Mouse (Mus musculus) adrenal gland, adult 8-10 months (tissue): ENCODE measurements around the gene Fxn. TPM values are rescaled to one million over a fixed set of nuclear protein-coding genes. Genes with fewer than 3 reads are reported as not detected.

Source experiments
- DNase-seq: peaks from one replicate; pipeline ENCODE4 v3.0.0; 2022
- total RNA-seq, 4 experiments: library from RNA; stranded (reverse); gene quantifications; 2 replicates each; pipeline ENCODE4 v1.2.4; 2022

Gene Fxn
- total RNA-seq, 4 experiments from 2014 or later: 10.7 to 13.5 (median 11.6) TPM

DNA sequence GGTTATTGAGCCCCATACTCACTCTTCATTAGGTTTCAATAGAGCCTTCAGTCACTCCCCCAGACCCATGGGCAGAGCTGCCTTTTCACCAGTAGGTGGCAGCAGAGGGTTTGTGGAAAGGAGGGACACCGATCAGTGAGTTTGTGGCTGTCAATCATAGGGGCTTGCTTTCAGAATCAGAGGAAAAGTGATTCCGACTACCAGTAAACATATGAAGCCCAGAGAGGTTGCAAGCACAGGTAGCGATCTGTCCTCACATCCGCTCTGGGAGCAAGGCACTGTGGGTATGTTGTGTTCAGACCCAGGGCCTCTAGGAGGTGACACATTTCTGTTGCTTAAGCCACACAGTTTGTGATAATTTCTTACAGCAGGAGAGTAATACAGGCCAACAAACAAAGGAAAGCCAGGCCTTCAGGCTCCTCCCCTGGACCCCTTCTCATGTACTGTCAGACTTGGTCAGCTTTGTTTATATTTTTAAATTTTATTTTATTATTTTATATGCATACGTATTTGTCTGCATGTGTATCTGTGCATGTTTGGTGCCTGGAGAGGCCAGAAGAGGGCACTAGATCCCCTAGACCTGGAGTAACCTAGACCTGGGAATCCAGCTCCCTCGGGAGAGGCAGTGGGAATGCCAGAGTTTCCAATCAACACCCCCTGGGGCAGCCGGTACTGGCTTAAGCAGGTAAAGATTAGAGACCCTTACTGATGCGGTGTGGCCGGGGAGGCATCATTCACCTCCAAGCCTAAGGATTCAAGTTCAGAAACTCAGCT, 20.8 kb upstream of the Fxn start:
- peak; percentile 53 for DNase-seq

DNA sequence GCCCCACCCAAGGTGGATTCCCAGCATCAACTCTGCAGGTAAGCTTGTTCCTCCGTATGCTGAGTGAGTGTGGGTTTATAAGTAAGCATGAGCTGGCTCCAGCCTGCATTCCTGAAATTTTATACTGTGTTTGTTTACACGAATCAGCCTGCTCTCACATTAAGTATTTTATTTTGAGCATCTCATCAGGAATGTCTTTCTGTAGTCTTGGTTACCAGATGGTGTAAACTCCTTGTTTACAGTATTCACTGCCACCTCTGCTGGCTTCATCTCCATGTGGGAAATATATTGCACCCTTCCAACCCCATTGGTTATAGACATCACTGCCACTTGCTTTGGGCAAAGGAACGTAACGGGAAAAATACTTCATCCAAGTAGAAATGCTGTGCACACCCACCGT, 13.1 kb upstream of the Fxn start:
- DNase-seq: no peak

DNA sequence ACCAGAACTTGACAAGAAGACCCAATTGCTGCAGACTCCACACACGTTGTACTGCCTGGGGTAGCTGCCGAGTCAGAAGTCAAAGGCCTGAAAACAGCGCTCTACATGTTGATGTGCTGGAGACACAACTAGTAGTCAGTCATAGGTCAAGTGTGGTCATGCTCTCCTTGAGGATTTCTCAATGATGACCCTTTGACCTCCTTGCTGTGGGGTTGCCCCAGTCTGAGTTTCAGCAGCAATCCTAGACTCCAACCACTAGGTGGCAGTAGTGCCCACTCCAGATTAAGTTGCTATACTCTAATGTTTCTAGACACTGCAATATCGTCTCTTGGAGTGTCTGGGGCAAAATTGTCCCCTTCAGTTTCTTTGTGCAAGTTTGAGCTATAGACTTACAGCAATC, 3.8 kb upstream of the Fxn start:
- peak; percentile 59 for DNase-seq

DNA sequence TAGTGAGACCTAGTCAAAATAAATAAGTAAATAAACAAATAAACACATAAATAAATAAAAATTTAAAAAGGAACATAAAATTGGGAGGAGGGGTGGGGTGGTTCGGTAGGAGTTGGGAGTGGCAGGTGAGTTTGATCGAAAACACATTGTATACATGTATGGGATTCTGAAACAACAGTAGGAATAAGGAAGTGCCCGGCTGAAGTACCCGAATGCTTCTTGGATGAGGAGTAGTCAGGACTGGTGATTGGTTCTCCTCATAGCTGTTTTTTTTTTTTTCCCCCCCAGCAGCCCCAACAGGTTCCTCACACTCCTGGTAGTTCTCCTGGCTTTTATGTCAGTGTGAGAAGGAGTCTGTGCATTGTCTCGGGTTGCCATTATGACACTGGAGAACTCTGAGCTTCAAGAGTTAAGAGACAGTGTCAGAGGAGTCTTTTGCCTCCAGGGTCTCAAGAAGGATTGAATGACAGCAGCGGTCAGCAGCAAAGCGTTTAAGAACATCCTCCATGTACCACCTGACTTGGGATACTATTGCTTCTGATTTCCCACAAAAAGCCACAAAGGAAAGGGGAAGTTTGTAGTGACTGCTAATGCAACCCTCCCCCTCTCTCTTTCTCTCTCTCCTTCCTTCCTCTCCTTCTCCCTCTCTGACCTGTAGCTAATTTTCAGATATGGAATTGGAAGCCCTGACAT, 1.0 kb upstream of the Fxn start:
- no peak for DNase-seq

DNA sequence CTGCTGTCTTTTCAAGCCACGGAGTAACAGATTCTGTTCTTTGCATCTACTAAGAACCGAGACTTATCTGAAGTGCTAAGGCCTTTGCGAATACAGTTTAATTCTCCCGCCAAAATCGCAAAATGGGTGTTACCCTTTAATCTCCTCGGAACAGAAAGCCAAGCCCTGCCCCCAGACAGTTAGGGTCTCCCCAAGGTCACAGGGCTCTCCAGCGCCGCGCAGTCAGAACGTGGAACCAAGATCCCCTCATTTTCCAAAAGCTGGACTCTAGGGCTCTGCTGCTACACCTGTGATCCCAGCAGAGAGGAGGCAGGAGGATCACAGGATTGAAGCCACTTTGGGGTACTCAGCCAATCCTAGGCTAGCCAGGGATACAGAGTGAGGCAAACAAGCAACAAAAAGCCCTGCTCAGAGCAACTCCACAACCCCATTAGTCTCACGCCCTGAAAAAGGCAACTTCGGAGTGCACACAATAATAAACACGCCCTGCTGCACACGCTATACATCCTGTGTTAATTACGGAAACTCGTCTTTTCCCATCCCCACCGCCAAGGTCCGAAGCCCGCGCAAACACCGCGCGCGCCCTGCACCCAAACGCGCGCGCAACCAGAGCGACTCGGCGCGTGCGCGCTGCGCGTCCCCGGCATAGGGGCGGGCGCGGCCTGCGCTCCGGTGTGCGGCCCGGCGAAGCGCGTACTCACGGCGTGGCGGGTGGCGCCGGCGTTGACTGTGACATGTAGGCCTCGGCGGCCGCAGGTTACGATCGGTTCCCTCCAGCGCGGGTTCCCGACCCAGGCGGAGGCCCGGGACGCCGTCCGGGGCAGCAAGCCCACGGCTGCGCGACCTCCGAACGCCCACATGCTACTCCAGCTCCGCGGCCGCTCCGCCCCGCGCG, 452 bp downstream of the Fxn start:
- peak; percentile 49 for DNase-seq

DNA sequence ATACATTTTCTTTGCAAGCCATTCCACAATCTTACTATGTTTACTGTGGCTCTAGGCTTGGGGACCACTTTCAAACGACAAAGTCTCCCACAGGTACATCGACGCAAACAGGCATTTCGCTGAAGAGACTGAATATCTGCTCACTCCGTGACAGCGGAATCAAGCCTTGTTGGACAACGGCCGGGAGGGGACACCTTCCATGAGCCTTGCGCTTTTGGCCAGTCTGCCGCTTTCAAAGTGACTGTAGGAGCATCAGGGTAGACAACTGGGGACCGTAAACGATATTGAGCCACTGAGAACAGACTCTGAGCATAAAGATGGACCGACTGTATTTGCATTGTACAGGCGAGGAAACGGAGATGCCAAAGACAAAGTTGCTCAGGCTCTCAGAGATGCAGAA, 1.5 kb downstream of the Fxn start:
- DNase-seq: no peak

DNA sequence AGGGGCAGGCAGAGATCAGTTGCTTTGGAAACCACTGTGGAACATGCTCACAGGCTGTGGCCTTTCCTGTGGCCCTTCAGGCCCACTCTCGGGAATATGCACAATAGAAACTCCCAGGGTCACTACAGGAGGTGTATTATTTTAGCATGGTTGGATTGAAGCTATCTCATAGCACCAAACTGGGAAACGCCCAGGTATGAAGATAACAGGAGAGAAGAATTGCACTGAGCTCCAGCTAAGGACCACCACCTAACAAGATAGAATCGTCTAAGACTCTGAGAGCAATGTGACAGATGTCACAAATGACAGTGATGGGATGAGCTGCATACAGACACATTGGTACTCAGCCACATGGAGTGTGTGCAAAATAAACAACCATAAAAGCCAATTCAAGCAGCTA, 6.1 kb downstream of the Fxn start:
- DNase-seq: no peak

DNA sequence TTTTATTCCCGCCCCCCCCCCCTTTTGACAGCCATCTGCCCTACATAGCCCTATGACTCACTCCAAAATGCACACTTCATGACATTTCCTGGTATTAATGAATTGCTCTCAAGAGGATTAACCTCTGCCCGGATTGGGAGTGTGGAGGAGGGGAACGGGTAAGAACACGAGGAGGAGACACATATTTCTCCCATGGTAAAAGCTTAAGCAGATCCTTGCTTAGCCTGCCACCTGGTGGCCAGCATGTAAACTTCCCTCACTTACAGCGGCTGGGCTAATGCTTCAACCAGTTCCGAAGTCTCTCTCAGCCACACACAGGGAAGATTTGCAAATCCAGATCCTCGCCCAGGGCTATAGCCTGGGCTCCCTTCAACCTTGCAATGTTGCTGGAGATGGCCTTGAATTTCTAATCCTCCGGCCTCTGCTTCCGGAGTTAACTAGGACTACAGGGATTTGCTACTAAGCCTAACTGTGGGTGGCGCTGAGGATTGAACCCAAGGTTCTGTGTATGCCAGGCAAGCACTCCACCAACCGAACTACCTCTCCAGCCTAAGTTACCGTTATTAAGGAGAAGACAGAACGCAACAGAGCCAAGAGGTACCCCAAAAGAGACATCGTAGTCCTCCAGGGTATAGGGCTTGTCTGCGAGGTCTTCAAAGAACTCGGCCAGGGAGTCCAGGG, 8.5 kb downstream of the Fxn start:
- peak; percentile 78 for DNase-seq

DNA sequence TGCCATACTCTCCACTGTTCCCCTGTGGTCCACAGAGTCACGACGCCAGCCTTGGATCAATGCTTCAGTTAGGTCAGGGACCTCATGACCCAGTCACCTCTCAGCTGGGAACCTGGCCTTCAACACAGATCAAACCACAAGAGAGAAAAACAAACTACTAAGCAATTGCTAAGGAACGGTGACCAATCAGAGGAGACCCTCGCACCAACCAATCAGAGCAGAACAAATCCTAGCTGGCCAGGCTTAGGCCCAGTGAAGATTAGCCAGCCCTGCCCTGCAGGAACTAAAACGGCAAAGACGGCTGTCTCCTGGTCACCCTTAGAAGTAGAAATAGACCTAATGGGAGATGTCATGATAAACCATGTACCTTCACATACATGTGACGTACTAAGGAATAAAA, 9.1 kb downstream of the Fxn start:
- peak; percentile 63 for DNase-seq

DNA sequence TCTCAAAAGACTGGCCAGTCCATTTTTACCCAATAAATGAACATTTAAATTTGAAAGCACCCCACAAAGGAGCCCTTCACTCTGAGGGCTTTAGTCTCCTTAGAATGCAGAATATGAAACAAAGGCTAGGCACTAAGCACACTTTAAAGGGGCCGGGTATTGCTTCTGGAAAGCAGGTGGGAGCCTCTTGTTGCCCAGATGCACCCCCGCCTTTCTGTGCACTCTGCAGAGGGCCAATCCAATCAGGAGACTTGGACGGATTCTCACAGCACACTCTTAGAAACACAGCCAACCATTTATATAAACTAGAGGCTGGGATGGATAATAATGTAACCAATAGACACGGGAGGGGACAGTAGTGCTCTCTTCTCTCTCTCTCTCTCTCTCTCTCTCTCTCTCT, 11.9 kb downstream of the Fxn start:
- no peak for DNase-seq

DNA sequence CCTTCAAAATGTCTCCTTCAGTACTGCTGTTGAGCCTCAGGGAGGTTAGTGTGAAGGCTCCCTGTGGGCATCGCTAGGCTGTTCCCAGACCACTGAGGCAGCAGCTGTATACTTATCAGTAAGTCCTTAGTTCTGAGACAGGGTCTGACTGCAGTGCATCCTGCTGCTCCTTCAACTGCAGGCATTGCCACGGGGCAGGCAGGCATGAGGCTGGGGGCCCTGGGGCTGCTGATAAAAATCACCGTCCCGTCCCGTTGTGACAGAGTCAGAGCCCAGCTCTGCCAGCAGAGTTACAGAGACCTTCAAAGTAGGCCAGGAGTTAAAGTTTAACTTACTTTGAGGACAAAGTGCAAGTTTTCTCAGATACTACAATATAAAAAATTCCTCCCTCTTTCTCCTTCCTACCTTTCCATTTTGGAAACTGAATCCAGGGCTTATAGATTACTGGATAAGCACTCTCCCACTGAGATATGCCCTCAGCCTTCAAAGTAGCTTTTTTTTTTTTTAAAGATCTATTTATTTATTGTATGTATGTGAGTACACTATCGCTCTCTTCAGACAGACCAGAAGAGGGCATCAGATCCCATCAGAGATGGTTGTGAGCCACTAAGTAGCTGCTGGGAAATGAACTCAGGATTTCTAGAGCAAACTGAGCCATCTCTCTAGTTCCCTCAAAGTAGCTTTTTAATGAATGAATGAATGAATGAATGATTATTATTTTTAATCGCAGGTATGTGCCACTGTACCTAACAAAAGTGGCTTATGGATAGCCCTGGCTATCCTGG, 14.2 kb downstream of the Fxn start:
- no peak for DNase-seq

DNA sequence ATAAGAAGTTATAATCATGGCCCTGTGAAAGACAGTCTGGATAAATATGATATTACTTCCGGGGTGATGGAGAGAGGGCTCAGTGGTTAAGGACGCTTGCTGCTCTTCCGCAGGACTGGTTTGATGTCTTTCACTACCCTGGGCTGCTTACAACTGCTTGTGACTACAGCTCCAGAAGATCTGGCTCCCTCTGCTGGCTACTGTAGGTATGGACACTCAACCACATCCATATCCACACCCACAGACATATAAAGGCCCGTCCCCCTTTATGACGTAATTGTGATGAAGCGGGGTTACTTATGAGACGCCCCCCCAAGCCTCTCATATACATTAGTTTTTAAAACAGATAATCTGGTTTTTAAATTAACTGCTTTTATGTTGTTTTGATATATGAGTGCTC, 15.4 kb downstream of the Fxn start:
- DNase-seq: peak; percentile 66

DNA sequence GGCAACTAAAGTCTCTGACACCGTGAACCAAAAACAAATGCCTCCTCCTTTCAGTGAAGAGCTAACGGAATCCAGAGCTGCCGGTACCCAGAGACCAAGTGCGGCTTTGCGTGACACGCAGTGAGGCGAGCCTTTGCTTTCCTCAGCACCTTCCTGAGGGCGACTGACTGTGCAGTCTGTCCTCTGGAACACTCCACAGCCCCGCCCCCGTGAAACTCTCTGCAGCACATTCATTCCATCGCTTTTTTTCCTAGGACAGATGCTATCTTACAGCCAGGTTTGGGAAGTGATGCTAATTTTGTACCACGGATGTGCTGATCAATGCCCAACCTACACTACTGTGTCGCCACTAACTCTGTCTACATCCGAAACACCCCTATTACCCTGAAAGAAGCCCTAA, 17.7 kb downstream of the Fxn start:
- DNase-seq: no peak

DNA sequence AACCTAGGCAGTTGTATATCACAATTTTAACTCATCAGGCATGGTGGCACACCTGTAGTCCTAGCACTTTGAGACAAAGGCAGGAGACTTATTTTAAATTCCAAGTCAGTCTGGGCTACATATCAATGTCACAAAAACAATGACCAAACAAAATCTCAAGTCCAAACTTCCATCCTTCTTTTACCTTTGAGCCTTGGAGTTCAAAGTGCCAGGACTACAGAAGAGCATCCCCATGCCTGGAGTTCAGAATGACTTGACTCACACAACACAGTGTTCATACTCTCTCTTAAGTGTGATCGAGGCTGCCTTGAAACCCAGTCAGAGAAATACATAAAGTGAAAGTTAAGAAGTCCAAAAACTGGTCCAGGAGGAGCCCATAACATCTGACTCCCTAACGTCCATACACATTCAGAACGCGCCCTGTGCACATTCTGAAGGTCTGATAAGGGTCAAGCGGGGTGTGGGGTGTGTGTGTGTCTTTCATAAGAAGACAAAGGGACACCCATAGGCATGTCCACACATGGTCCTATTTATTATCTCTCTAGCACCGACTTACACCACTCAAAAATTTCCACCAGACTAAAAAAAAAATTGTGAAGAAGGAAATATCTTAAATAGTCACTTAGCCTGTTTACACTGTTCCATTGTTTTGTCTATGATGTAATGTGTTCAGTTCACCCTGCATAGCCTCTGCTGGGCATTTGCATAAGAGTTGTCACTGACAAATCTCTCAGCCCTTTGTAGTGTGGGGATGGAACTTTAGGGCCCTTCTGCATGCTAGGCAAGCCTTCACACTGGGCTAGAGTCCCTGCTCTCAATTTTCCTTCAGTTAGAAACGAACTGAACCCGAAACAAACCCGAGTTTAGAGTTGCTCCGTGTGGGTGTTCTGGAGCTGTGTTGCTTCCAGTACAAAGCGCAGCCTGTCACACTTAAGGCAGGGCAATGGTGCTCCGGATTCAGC, 20.7 kb downstream of the Fxn start:
- DNase-seq: no peak

DNA sequence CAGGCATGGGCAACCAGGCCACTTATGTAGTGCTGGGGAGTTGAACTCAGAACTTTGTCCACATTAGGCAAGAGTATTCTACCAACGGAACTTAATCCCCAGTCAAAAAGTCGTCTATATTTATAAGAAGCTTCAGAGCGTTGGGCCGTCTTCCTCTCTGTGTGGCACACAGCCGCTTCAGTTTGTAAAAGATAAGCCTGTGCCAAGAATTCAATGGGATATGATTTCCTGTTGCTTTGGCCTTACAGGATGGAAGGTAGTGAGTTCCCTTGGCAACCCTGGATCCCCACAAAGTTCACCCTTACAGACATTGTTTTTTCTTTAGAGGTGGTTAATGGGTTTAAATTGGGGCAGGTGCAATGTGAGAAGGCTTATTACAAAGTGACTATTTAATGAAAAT, 22.0 kb downstream of the Fxn start:
- no peak for DNase-seq

DNA sequence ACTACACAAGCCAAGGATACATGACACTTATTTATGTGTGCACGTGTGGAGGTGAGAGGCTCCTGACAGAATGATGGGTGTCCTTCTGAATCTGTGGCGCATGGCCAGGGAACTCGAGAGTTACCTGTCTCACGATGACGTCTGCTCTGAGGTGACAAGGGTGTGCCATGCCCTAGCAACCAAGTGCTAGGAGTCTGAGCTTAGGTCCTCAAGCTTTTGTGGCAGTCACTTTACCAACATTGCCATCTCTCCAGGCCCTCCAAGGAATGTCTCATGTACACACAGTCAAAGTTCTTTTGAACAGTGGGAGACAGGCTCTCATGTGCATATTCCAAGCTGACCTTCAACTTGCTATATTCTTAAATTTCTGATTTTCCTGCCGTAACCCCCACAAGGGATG, 22.4 kb downstream of the Fxn start:
- DNase-seq: no peak

DNA sequence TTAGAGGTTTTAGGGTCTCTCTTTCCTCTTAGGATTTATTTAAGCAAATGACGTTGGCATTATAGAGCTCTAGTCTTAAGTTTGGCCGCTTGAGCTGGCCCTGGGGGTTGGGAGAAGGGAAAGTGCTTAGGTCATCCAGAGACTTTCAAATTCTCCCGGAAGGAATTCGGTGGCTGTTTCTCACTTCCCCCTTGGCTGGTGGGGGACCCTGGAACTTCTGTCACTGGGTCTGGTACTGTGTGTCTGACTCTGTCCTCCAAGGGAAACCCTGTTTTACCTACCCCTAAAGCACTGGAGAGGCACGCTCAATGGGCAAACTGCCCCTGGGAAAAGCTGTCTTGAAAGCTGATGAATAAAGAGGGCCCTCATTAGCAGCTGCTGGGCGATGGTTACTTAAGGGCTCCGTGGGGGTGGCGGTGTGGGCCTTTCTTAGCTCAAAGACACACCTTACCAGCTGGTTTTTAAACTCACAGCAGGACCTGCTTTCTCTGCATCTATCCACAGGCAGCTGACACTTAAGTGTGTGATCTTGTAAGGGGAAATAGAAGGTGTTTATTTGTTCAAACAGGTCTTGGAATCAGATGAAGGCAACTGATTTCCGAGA, 26.6 kb downstream of the Fxn start:
- DNase-seq: no peak

DNA sequence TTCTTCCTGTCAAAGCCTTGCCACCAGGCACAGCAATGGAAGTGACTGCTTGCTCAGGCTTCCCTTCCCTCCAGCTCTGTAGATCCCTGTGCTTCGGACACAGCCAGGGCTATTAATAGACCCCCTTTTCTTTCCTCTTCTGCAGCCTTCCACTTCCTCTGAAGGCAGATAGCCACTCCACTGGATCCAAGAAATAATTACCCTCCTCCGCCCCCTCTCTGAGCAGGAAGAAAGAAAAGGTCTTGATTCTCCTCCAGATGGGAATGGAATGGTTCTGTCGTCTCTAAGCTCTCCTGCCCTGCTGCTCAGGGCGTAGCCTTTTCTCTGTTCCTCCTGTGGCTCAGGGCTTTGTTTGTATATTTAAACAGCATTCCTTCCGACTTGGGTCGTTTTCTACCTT, 28.5 kb downstream of the Fxn start:
- DNase-seq: no peak

DNA sequence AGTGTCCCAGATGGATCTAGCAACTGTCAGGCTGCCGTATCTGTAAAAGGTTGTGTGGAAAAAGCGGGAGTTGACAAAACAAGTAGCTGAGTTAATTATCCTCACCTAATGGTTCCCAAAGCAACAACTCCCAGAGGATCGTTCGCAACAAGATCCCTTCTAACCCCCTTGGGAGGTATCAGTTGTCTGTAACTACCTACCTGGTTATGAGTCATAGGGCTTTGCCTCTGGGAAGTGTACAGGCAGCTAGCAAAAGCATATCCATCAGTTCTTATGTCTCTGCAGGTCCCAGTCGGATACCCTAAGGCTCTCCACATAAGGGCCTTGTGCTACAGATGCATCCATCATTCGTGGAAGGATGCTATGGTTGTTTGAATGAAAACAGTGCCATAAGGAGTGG, 37.1 kb downstream of the Fxn start:
- DNase-seq: no peak
